Mouse (Mus musculus): Measurements from ENCODE around the gene Gfm1. TPM values are rescaled to one million over a fixed set of nuclear protein-coding genes. Genes with fewer than 3 reads are reported as not detected.
A peak's percentile ranks its signal among the peaks of the same experiment; 100 is the strongest.

Gene Gfm1
- polyA plus RNA-seq, 1 experiment from 2014 or later, result 30.9 TPM

DNA sequence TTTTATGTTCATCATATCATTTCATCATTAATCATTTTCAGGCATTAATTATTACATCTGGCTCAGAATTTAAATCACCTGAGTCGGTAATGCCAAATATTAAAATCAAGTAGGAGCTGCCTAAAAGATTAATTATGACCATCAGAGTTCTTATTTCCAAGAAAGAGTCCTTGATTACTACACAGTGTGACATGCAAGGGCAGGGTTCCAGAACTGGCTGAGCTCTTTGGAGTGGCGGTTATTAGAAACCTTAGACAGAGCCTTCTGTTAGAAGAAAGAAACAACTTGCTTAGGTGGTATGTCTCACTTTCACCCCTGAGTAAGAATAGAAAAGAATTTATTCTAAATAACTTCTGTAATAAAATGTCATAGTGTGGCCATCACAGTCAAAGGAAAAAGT lies 37.4 kb downstream of the Gfm1 start:
- no peak for ATAC-seq (ENCODE audit: low read depth)
- no peak overlapping the region for H3K9ac ChIP-seq
- H3K4me3 ChIP-seq, result no peak overlapping the region
- no peaks in the 10 kb centered on the region for H3K27me3 ChIP-seq
- no peak overlapping the region for H3K27ac ChIP-seq (replicated peaks)
- H3K36me3 ChIP-seq, result peaks cover 20% of the 10 kb centered on the region
- H3K4me2 ChIP-seq, result no peak overlapping the region
- no peaks in the 10 kb centered on the region for H3K9me3 ChIP-seq
- H3K4me1 ChIP-seq (replicated peaks), result peaks cover 18% of the 10 kb centered on the region
- 90% methylated on average over 2 of the region's 2 CpGs for WGBS

DNA sequence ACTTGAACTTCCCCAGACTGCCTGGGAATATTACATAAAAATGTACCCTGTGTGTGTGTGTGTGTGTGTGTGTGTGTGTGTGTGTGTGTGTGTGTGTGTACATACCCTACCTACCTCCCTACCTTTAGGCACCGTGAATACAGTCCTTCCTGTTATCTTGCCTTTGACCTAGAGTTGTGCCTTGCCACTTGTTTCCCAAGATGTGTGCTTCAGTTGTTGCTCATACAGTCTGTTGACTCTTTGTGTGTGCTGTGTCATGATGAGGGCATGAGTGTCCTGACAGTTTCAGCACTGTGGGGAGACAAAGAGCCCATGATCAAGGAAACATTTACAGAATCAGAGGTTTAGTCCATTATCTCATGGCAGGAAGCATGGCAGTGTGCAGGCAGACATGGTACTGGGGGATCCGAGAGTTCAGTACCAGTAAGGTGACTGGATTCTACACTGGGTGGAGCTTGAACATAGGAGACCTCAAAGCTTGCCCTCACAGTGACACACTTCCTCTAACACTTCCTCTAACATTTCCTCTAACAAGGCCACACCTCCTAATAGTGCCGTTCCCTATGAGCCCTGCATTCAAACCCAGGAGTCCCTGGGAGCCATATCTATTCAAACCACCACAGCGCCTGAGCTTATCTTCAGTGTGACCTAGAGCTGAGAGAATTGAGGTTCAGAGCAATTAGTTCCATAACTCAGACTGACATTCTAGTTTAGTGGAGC lies 41.7 kb downstream of the Gfm1 start:
- Histone ChIP-seq H3K4me1 (replicated peaks) (no peaks in the 10 kb centered on the region), H3K9me3 (no peaks in the 10 kb centered on the region), H3K27ac (replicated peaks) (no peak overlapping the region), H3K27me3 (no peaks in the 10 kb centered on the region), H3K9ac (no peak overlapping the region), H3K4me3 (no peak overlapping the region), H3K4me2 (no peak overlapping the region), H3K36me3 (peaks cover 38% of the 10 kb centered on the region)
- WGBS, result 93% methylated on average over 4 of the region's 4 CpGs
- ATAC-seq (ENCODE audit: low read depth), result no peak

DNA sequence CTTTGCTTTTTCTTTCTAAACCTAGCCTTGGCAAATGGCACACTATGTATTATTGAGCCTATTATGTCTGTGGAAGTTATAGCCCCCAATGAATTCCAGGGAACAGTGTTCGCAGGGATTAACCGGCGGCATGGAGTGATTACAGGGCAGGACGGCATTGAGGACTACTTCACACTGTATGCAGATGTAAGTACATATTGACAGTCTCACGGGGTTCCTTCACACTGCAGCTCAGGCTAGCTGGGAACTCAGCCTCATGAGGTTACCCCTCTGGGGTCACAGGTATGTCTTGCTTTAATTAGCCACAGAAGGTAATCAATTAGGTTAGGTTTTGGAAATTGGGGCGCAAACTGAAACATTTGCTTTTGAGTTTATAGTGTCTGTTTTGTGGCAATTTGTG lies 43.5 kb downstream of the Gfm1 start:
- Histone ChIP-seq H3K9ac (no peak overlapping the region), H3K4me2 (no peak overlapping the region), H3K27me3 (no peaks in the 10 kb centered on the region), H3K27ac (replicated peaks) (no peak overlapping the region), H3K36me3 (peaks cover 32% of the 10 kb centered on the region), H3K4me3 (no peak overlapping the region), H3K4me1 (replicated peaks) (no peaks in the 10 kb centered on the region), H3K9me3 (no peaks in the 10 kb centered on the region)
- ATAC-seq (ENCODE audit: low read depth), result no peak
- WGBS, result 86% methylated on average over 6 of the region's 6 CpGs

GRCm38 (mm10) chr3:67479806-67480205 lies 49.9 kb downstream of the Gfm1 start:
- Histone ChIP-seq H3K9me3 (no peaks in the 10 kb centered on the region), H3K9ac (no peak overlapping the region), H3K4me3 (no peak overlapping the region), H3K27me3 (no peaks in the 10 kb centered on the region), H3K27ac (replicated peaks) (no peak overlapping the region), H3K4me1 (replicated peaks) (no peaks in the 10 kb centered on the region), H3K4me2 (no peak overlapping the region), H3K36me3 (peaks cover 29% of the 10 kb centered on the region)
- 93% methylated on average over 11 of the region's 11 CpGs for WGBS
- no peak for ATAC-seq (ENCODE audit: low read depth)

- Histone ChIP-seq H3K27ac (replicated peaks) (no peak overlapping the region), H3K4me2 (no peak overlapping the region), H3K9me3 (no peaks in the 10 kb centered on the region), H3K4me3 (no peak overlapping the region), H3K27me3 (no peaks in the 10 kb centered on the region), H3K36me3 (peaks cover 9% of the 10 kb centered on the region; the same call in 1 of the 2 replicates), H3K4me1 (replicated peaks) (no peaks in the 10 kb centered on the region), H3K9ac (no peak overlapping the region)
- no peak for ATAC-seq (ENCODE audit: low read depth)
- 88% methylated on average over 10 of the region's 10 CpGs for WGBS
These were observed 52.5 kb downstream of the Gfm1 start for GRCm38 (mm10) chr3:67482400-67482799.

- H3K9ac ChIP-seq, result no peak overlapping the region
- H3K4me2 ChIP-seq, result no peak overlapping the region
- 0 out of 2 replicates have a peak, but pooled peaks cover 2% of the 10 kb centered on the region for H3K36me3 ChIP-seq
- H3K27ac ChIP-seq (replicated peaks), result no peak overlapping the region
- WGBS, result 88% methylated on average over 2 of the region's 2 CpGs
- no peak overlapping the region for H3K4me3 ChIP-seq
- no peaks in the 10 kb centered on the region for H3K9me3 ChIP-seq
- H3K27me3 ChIP-seq, result no peaks in the 10 kb centered on the region
- no peak for ATAC-seq (ENCODE audit: low read depth)
- no peaks in the 10 kb centered on the region for H3K4me1 ChIP-seq (replicated peaks)
These were observed 55.3 kb downstream of the Gfm1 start for GRCm38 (mm10) chr3:67485233-67485632.

- H3K9ac ChIP-seq, result no peak overlapping the region
- H3K4me2 ChIP-seq, result no peak overlapping the region
- no peaks in the 10 kb centered on the region for H3K4me1 ChIP-seq (replicated peaks)
- no peaks in the 10 kb centered on the region for H3K36me3 ChIP-seq
- H3K27me3 ChIP-seq, result no peaks in the 10 kb centered on the region
- no peak for ATAC-seq (ENCODE audit: low read depth)
- no peak overlapping the region for H3K4me3 ChIP-seq
- no peaks in the 10 kb centered on the region for H3K9me3 ChIP-seq
- 55% methylated on average over 4 of the region's 4 CpGs for WGBS
- no peak overlapping the region for H3K27ac ChIP-seq (replicated peaks)
These were observed 60.3 kb downstream of the Gfm1 start for GRCm38 (mm10) chr3:67490156-67490555.

GRCm38 (mm10) chr3:67492086-67492869 lies 62.4 kb downstream of the Gfm1 start:
- H3K27ac ChIP-seq (replicated peaks), result no peak overlapping the region
- ATAC-seq (ENCODE audit: low read depth), result peak; percentile 40; the same call in 1 of the 2 replicates
- WGBS, result 80% methylated on average over 8 of the region's 8 CpGs
- no peaks in the 10 kb centered on the region for H3K27me3 ChIP-seq
- H3K9ac ChIP-seq, result no peak overlapping the region
- H3K36me3 ChIP-seq, result no peaks in the 10 kb centered on the region
- no peaks in the 10 kb centered on the region for H3K4me1 ChIP-seq (replicated peaks)
- no peaks in the 10 kb centered on the region for H3K9me3 ChIP-seq
- H3K4me2 ChIP-seq, result no peak overlapping the region
- H3K4me3 ChIP-seq, result no peak overlapping the region

GRCm38 (mm10) chr3:67493132-67493531 lies 63.2 kb downstream of the Gfm1 start:
- Histone ChIP-seq H3K9ac (no peak overlapping the region), H3K27ac (replicated peaks) (no peak overlapping the region), H3K4me3 (no peak overlapping the region), H3K4me1 (replicated peaks) (no peaks in the 10 kb centered on the region), H3K36me3 (no peaks in the 10 kb centered on the region), H3K9me3 (no peaks in the 10 kb centered on the region), H3K27me3 (no peaks in the 10 kb centered on the region), H3K4me2 (no peak overlapping the region)
- no peak for ATAC-seq (ENCODE audit: low read depth)
- WGBS, result 81% methylated on average over 8 of the region's 8 CpGs

- no peak overlapping the region for H3K4me2 ChIP-seq
- no peaks in the 10 kb centered on the region for H3K9me3 ChIP-seq
- no peaks in the 10 kb centered on the region for H3K4me1 ChIP-seq (replicated peaks)
- H3K27ac ChIP-seq (replicated peaks), result no peak overlapping the region
- H3K36me3 ChIP-seq, result no peaks in the 10 kb centered on the region
- no peaks in the 10 kb centered on the region for H3K27me3 ChIP-seq
- 78% methylated on average over 10 of the region's 10 CpGs for WGBS
- no peak overlapping the region for H3K9ac ChIP-seq
- H3K4me3 ChIP-seq, result no peak overlapping the region
- ATAC-seq (ENCODE audit: low read depth), result no peak
These were observed 66.4 kb downstream of the Gfm1 start for GRCm38 (mm10) chr3:67496310-67496709.

- no peak overlapping the region for H3K9ac ChIP-seq
- H3K4me2 ChIP-seq, result no peak overlapping the region
- no peaks in the 10 kb centered on the region for H3K9me3 ChIP-seq
- WGBS, result 90% methylated on average over 2 of the region's 2 CpGs
- no peak overlapping the region for H3K4me3 ChIP-seq
- H3K36me3 ChIP-seq, result no peaks in the 10 kb centered on the region
- no peak for ATAC-seq (ENCODE audit: low read depth)
- no peaks in the 10 kb centered on the region for H3K4me1 ChIP-seq (replicated peaks)
- no peaks in the 10 kb centered on the region for H3K27me3 ChIP-seq
- H3K27ac ChIP-seq (replicated peaks), result no peak overlapping the region
These were observed 68.1 kb downstream of the Gfm1 start for GRCm38 (mm10) chr3:67497998-67498397.

- WGBS, result 91% methylated on average over 8 of the region's 8 CpGs
- H3K27ac ChIP-seq (replicated peaks), result no peak overlapping the region
These were observed 69.0 kb downstream of the Gfm1 start for GRCm38 (mm10) chr3:67498773-67499405.

More at GRCm38 (mm10) chr3:67498773-67499405, 69.0 kb downstream of the Gfm1 start:
- Histone ChIP-seq H3K4me3 (no peak overlapping the region), H3K9me3 (no peaks in the 10 kb centered on the region), H3K27me3 (no peaks in the 10 kb centered on the region), H3K36me3 (no peaks in the 10 kb centered on the region), H3K9ac (no peak overlapping the region), H3K4me1 (replicated peaks) (no peaks in the 10 kb centered on the region), H3K4me2 (no peak overlapping the region)
- no peak for ATAC-seq (ENCODE audit: low read depth)
